Mouse (Mus musculus) liver, adult 2 months (tissue): Measurements from ENCODE around the gene Hyal2. TPM values are rescaled to one million over a fixed set of nuclear protein-coding genes. Genes with fewer than 3 reads are reported as not detected.

Experiments used
- DNase-seq: peaks from one replicate; pipeline ENCODE4 v3.0.0-alpha.2; 2011; ENCODE audit warnings: low read depth, low spot score; ENCODE audit errors: extremely low read depth
- H3K27ac ChIP-seq: fragments of 200-500 bp; replicated peaks from 2 replicates; pipeline ENCODE4 v1.5.1; 2012; ENCODE audit warnings: low read depth, mild to moderate bottlenecking, control low read depth, inconsistent platforms, low read length; ENCODE audit not compliant: insufficient read depth
- H3K27me3 ChIP-seq: fragments of 200-500 bp; 2 replicates; pipeline ENCODE4 v1.6.1; 2012; ENCODE audit warnings: mild to moderate bottlenecking, moderate library complexity, low read length, inconsistent platforms; ENCODE audit not compliant: control insufficient read depth, insufficient read depth
- H3K36me3 ChIP-seq: fragments of 200-500 bp; 2 replicates; pipeline ENCODE4 v1.6.1; 2012; ENCODE audit warnings: low read length, inconsistent platforms; ENCODE audit not compliant: control insufficient read depth, insufficient read depth
- H3K4me1 ChIP-seq: fragments of 200-500 bp; 2 replicates; pipeline ENCODE4 v1.6.1; 2011; ENCODE audit warnings: low read length; ENCODE audit not compliant: control insufficient read depth, insufficient read depth
- H3K4me3 ChIP-seq: fragments of 200-500 bp; 2 replicates; pipeline ENCODE4 v1.5.1; 2011; ENCODE audit warnings: low read depth, mild to moderate bottlenecking, control low read depth, low read length, moderate library complexity; ENCODE audit not compliant: insufficient read depth
- H3K79me2 ChIP-seq: fragments of 200-500 bp; 2 replicates; pipeline ENCODE4 v1.6.1; 2012; ENCODE audit warnings: inconsistent platforms, mild to moderate bottlenecking, low read length, moderate library complexity; ENCODE audit not compliant: control insufficient read depth, insufficient read depth
- H3K9ac ChIP-seq: fragments of 200-500 bp; 2 replicates; pipeline ENCODE4 v1.6.1; 2012; ENCODE audit warnings: low read depth, mild to moderate bottlenecking, control low read depth, inconsistent platforms, low read length
- CTCF ChIP-seq: fragments of 200-500 bp; IDR thresholded peaks from 2 replicates; pipeline ENCODE4 v1.5.1; 2011; ENCODE audit warnings: low read depth, low read length, control low read depth
- POLR2A ChIP-seq: fragments of 200-500 bp; IDR thresholded peaks from 2 replicates; pipeline ENCODE4 v1.6.1; 2011; ENCODE audit warnings: low read length, control low read depth; ENCODE audit not compliant: insufficient read depth; ENCODE audit errors: extremely low read depth
- WGBS: fragments of 180-500 bp; shearing (Covaris S2); methylation state at CpG from one replicate; pipeline ENCODE4 v1.1.7; 2018; 5-methylcytosine and 5-hydroxymethylcytosine counted together
- polyA plus RNA-seq: library from polyadenylated mRNA; depleted of rRNA; stranded (reverse); fragments of >200 nt; gene quantifications from 2 replicates; pipeline ENCODE4 v1.2.3, GENCODE M21; 2012
- total RNA-seq: library from RNA; depleted of rRNA; stranded (reverse); fragments of >200 nt; gene quantifications from 2 replicates; pipeline ENCODE4 v1.2.3, GENCODE M21; 2014

The Hyal2 gene
- total and polyA plus RNA-seq, 2 experiments = 38.4 to 64.1 TPM

DNA sequence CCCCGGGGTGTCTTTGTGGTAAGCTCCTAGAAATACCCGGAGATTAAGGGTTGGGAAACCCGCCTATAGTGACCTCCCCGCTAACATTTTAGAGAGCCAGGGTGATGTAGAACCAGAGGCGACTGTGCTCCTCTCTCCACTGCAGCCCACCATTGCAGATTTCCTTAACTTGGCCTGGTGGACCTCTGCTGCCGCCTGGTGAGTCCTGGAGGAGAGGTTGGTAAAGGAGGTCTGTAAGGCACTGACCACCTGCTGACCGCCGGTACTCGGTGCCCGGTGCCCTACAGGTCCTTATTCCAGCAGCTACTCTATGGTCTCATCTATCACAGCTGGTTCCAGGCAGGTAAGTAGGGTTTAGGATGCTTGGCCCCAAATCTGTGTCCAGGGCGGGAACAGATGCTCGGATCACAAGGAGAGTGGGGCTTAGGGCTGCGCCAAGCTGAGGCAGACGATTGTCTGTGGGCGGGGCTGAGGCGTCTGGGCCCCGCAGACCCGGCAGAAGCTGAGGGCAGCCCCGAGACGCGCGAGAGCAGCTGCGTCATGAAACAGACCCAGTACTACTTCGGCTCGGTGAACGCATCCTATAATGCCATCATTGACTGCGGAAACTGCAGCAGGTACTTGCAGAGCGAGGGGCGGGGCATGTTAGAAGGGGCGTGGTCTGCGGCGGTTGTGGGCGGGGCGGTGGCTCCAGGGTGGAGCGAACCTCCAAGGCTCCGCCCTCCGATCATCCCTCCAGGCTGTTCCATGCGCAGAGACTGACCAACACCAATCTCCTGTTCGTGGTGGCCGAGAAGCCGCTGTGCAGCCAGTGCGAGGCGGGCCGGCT, 41.3 kb upstream of the Hyal2 start:
- H3K27ac ChIP-seq = no peak overlapping the region
- no peaks in the 10 kb centered on the region for H3K79me2 ChIP-seq
- no peak overlapping the region for H3K4me3 ChIP-seq
- H3K4me1 ChIP-seq = no peaks in the 10 kb centered on the region
- WGBS = 10% methylated on average over 44 of the region's 44 CpGs
- TF ChIP-seq POLR2A = no peak
- no peak for TF ChIP-seq CTCF
- H3K27me3 ChIP-seq = peaks cover 8% of the 10 kb centered on the region; the same call in 1 of the 2 replicates
- H3K9ac ChIP-seq = no peak overlapping the region
- DNase-seq = no peak
- H3K36me3 ChIP-seq = no peaks in the 10 kb centered on the region

DNA sequence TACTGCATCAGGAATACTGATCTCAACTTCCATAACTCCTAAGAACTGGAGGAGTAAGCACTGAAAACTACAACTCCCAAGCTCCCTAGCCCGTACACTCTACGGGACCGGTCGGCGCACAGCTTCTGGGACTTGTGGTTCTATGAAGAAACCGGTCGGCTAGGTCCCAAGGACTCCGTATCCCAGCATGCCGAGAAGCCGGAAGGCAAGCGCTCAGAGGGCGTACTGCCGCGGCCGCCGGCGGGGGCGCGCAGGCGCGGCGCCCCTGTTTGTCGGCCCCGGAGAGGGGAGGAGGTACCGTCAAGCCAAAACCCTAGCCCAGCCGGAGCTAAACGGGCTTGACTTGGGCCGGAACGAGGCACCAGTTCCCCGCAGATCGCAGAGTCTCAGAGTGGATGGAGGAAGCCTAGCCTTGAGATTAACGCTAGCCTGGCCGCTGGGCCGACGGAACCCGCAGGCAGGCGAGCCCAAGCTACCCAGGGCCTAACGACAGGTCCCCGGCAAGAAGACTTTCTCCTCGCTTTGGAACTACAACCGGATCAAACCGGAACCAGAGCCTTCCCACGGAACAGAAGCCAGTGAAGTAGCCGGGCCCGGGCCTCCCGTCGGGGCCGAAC, 33.8 kb upstream of the Hyal2 start, which contains the start of gene Tmem115:
Gene Tmem115, plus strand, starts transcription at position 155 of the 617 bp plus-strand sequence.
- Histone ChIP-seq H3K27ac (peak within 1 kb of the TSS; percentile 84), H3K9ac (peak within 1 kb of the TSS; percentile 93), H3K4me1 (peaks cover 16% of the 10 kb centered on the region), H3K4me3 (peak within 1 kb of the TSS; percentile 93), H3K79me2 (peaks cover 28% of the 10 kb centered on the region; the same call in 1 of the 2 replicates), H3K27me3 (no peaks in the 10 kb centered on the region), H3K36me3 (no peaks in the 10 kb centered on the region; the same call in 1 of the 2 replicates)
- DNase-seq = peak; percentile 99
- under 1% methylated on average over 48 of the region's 48 CpGs for WGBS
- TF ChIP-seq CTCF (0 out of 2 replicates have a peak, but pooled peaks have one; percentile 8), POLR2A (peak; percentile 78)

DNA sequence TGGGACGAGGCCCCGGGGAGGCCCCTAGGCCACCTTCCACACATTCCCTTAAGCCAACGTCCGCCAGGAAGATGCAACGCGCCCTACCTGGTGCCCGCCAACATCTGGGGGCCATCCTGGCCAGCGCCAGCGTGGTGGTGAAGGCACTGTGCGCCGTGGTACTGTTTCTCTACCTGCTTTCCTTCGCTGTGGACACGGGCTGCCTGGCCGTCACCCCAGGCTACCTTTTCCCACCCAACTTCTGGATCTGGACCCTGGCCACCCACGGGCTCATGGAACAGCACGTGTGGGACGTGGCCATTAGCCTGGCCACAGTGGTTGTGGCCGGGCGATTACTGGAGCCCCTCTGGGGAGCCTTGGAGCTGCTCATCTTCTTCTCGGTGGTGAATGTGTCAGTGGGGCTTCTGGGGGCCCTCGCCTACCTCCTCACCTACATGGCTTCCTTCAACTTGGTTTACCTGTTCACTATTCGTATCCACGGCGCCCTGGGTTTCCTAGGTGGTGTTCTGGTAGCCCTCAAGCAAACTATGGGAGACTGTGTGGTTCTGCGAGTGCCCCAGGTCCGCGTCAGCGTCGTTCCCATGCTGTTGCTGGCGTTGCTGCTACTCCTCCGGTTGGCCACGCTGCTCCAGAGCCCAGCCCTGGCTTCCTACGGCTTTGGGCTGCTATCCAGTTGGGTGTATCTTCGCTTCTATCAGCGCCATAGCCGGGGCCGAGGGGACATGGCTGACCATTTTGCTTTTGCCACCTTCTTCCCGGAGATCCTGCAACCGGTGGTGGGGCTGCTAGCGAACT, 33.1 kb upstream of the Hyal2 start:
- Histone ChIP-seq H3K9ac (peak overlapping the region; percentile 93), H3K79me2 (peaks cover 28% of the 10 kb centered on the region; the same call in 1 of the 2 replicates), H3K27me3 (no peaks in the 10 kb centered on the region), H3K36me3 (no peaks in the 10 kb centered on the region; the same call in 1 of the 2 replicates), H3K4me1 (peaks cover 16% of the 10 kb centered on the region), H3K4me3 (peak overlapping the region; percentile 93), H3K27ac (peak overlapping the region; percentile 84)
- no peak for DNase-seq
- WGBS = under 1% methylated on average over 40 of the region's 40 CpGs
- TF ChIP-seq POLR2A (no peak), CTCF (no peak)

DNA sequence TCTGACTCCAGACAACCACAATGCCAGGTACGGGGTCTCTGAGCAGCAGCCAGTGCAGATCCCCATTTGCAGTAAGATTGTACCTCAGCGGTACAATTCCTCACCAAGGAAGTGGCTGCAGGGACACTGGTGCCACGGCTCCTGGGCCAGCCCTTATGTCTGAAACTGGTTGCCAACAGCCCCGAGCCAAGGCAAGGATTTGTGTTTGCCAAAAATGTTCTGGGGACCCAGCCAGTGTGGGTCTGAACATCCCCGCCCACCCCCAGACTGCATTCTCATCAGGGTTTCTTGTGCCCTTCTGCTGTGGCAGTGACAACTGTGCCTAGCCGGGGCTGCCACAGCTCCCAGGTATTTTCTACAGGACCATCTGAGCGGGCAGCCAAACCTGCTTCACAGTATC, 29.5 kb upstream of the Hyal2 start:
- no peak overlapping the region for H3K27ac ChIP-seq
- no peaks in the 10 kb centered on the region; the same call in 1 of the 2 replicates for H3K36me3 ChIP-seq
- no peak overlapping the region for H3K4me3 ChIP-seq
- 87% methylated on average over 7 of the region's 7 CpGs for WGBS
- H3K9ac ChIP-seq = no peak overlapping the region
- TF ChIP-seq POLR2A (no peak), CTCF (no peak)
- H3K4me1 ChIP-seq = peaks cover 24% of the 10 kb centered on the region
- no peak for DNase-seq
- H3K79me2 ChIP-seq = peaks cover 28% of the 10 kb centered on the region; the same call in 1 of the 2 replicates
- H3K27me3 ChIP-seq = no peaks in the 10 kb centered on the region

DNA sequence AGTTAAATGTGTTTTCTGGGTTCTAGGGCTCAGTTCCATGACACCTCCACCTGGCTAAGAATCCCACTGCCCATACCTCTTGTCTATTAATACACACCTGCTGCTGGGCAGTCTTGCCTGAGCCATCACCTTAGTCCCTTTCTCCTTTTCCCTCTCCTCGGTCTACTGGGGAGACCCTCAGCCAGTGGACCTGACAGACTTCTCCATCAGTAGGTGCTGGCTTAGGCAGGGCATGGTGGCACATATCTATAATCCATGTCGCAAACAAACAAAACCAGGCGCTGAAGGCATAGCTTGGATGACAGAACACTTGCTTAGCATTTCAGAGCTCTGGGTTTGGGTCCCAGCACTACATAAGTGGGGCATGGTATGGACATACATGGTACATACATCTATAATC, 29.0 kb upstream of the Hyal2 start:
- WGBS = 88% methylated on average over 3 of the region's 3 CpGs
- H3K4me1 ChIP-seq = peaks cover 24% of the 10 kb centered on the region
- H3K9ac ChIP-seq = no peak overlapping the region

More for the DNA sequence above, 29.0 kb upstream of the Hyal2 start:
- H3K27ac ChIP-seq = no peak overlapping the region
- H3K27me3 ChIP-seq = no peaks in the 10 kb centered on the region
- no peak for DNase-seq
- TF ChIP-seq CTCF (no peak), POLR2A (no peak)
- H3K36me3 ChIP-seq = no peaks in the 10 kb centered on the region; the same call in 1 of the 2 replicates
- no peak overlapping the region for H3K4me3 ChIP-seq
- H3K79me2 ChIP-seq = peaks cover 28% of the 10 kb centered on the region; the same call in 1 of the 2 replicates
